Mouse (Mus musculus) skeletal muscle tissue, adult 2 months (tissue): ENCODE data around the gene Abcf2.
A peak's percentile ranks its signal among the peaks of the same experiment; 100 is the strongest.

Experiments
- DNase-seq: peaks from one replicate; pipeline ENCODE4 v3.0.0-alpha.2; 2012; ENCODE audit warnings: low read depth, low spot score

Abcf2 gene

DNA sequence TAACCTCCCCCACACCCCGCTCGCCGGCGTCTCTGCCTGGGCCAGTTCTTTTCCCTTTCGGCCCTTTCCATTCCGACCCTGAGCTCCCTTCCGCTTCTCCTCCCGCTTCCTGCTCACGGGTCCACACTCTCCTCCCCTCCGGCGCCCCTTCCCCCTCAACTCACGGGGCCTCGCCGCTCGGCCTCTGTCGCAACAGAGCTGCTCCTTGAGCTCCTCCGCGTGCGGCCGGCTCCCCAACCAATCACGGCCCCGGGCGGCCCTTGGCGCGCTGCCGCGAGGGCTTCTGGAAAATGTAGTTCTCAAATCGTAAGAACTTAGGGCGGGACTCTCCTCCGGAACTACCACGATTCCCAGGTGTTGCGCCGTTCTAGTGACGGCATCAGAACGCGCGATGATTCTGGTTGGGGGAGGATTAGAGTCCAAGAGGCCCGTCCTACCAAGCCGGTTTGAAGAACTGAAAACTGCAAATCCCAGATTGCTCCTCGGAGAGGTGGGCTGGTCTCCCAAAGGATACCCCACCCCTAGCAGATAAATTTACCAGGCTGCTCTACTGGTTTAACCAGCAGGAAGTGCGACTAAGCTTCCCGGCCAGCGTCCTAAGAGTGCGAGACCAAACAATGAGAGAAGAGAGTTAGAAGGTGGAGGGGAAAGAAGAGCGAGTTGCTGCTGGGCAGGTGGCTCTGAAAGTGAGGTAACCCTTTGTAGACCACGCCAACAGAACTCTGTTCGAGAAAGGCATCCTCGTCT, at the start of gene Abcf2:
Abcf2 (minus strand) TSS at position 285 of the 747 bp plus-strand sequence.
- peak; percentile 100 for DNase-seq

DNA sequence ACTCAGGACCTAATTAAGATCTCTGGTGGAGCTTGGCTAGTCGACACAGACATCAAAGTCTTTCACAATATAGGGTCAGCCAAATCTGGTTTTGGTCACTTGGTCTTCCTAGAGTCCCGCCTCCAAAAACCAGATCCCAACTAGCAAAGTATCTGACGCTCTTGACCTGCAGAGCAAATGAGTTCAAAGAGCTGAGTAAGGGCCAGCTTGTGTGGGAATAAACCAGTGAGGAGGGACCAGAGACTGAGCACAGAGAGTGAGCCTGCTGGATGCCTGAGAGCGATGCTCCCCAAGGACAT, 47.5 kb upstream of the Abcf2 start:
- no peak for DNase-seq

DNA sequence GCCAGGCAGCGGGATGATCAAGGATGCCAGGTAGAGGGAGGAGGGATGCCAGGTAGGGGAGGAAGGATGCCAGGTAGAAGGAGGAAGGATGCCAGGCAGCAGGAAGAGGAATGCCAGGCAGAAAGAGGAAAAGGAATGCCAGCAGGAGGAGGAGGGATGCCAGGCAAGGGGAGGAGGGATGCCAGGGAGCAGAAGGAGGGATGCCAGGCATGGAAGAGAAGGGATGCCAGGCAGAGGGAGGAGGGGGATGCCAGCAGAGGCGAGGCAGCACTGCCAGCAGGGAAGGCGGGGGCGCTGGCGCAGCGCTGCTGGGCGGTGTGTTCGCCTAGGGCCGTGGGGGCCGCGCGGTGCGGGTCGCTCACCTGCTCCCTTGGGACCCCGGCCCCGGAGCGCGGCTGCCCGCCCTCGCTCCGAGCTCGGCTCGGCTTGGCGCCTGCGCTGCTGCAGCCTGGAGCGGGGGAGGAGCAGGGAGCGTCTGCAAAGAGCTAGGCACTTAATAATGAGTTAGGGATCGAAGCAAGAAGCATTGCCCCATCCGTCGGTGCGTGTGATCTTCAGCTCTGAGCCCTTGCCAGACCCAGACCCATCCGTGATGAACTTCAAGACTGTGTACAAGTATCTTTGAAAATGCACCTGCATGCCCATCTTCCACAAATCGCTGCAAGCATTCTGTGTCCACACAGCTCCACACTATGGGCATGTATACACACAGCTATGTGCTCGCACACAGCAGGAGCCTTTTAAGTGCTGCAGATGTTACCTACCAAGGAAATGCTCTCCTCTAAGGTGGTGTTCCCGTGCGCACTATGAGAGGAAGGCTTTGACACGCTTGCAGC, 46.9 kb upstream of the Abcf2 start, which contains the start of gene Smarcd3:
Smarcd3 (minus strand) TSS at position 426 of the 836 bp plus-strand sequence.
- DNase-seq: no peak

DNA sequence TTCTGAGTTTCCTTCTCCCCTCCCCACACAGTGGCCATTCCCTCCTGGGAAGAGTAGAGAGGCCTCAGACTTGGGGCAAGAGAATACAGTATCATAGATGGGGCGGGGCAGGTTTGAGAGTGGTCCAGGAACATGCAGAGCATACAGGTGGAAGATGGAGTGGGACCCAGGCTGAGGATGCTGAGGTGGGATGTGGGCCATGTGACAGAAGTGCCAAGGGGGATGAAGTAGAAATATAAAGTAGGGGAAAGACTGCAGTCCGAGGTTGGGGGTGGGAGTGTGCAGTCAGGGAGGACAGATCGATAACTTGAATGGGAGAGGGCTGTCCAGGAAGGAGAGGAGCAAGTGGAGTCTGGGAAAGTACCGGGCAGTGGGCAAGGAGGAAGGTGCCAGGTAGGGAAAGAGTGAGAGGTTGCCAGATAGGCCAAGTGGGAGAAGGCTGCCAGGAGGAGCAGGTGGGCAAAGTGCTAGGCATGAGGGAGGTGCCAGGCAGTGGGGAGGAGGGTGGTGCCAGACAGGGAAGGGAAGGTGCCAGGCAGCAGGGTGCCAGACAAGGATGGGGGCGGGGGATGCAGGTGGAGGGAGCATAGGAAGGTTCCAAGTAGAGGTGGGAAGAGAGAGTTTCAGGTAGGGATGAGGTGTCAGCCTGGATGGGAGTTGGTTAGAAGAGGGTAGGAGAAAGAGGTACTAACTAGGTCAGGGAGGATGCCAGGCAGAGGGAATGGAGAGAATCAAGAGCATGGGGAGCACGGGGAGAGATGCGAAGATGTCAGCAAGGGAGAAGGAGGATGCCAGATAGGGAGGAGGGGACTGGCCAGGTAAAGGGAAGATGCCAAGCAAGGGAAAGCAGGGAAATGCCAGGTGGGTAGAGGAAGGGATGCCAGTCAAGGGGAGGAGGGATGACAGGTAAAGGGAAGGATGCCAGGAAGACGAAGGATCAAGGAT, 46.0 kb upstream of the Abcf2 start:
- no peak for DNase-seq

GRCm38 (mm10) chr5:24622386-24623040, 45.2 kb upstream of the Abcf2 start:
- no peak for DNase-seq

GRCm38 (mm10) chr5:24620626-24621025, 43.4 kb upstream of the Abcf2 start:
- DNase-seq: no peak

DNA sequence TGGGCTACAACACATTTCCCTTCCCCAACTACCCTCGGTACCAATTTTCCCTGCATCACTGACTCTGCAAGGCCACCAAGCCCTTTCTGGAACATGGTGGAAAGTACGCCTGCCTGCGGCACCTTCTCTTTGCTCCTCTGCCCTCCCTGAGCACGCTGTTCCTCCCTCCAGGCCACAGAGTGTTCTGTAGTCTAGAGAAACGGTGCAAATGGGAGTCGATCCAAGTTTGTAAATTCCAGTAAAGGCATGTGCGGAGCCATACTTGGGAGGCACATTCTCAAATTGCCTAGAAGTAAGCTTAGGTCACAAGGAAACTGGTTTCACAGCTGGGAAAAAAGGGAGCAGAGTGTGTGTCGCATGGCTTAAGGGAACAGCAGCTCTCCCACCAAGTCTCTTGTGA, 42.8 kb upstream of the Abcf2 start:
- DNase-seq: no peak

DNA sequence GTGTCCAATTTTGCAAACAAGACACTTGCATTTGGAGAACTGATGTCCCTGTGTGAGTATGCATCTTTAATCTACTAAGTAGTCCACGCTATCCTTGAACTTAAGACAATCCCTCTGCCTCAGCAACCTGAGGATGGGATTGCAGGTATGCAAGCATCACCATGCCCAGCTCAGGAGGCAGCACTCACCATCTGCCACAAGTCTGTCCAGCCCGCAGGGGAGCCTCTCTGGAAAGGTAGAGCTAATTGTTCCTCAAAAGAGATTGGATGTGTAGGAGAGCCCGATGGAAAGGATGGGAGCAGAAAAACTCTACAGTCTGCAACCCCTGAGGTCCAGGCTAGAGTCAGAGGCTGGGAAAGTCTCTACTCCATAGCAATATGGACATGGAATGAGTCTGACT, 41.7 kb upstream of the Abcf2 start:
- DNase-seq: no peak

- no peak for DNase-seq
Measured at GRCm38 (mm10) chr5:24615097-24615496, 37.8 kb upstream of the Abcf2 start.

DNA sequence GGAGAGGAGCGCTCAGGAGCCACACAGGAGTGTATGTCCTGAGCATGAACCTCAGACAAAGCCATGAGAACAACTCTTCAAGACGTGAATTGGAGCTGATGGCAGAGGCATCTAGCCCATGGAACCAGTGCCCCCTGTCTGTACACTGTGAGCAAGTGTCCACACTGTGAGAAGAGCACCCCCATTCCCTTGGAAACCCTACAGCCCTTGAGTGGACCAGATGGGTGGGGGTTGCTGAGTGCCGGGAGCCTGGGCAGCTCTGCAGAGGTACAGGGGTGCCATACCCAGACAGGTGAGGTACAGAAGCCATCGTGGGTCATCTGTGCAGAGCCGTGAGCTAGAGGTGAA, 35.0 kb upstream of the Abcf2 start:
- DNase-seq: no peak

DNA sequence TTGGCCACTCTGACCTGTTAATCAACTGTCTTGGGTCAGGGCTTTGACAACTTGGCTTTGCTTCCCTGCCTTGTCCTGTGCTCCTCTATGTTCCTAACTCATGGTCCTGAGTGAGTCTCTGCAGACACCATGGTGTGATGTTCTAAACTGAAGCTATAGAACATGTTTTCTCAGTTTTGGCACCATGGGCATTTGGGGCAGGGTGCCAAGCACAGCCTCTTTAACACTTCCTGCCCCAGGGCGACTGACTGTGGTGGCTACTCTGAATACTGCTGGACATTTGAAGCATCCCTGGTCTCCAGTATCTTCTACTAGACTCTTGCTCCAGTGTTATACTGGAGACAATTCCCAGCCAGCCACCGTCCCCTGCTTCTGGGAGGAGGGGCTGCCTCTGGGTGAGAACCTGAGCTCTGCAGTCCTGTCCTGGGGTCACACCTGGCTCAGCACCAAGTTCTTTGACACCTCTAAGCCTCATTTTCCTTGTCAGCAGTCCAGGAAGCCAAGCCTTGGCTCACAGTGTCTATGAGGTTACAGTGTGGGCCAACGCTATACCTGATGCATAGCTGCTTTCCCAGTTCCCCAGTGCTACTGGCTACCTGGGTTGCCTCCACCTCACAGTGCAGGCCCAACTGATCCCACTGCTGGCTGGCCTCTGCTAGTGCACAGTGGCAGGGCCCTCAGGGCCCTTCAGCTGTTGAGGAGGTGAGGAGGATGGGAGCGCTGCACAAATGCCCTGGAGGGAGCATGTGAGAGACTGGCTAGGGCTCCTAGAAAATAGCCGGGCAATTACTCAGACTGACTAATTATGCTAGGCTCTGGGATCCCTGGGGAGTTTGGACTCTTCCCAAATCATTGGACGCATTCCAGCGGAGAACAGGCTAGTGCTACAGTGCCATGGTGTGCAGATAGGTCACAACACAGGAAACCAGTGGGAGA, 34.4 kb upstream of the Abcf2 start:
- DNase-seq: no peak

DNA sequence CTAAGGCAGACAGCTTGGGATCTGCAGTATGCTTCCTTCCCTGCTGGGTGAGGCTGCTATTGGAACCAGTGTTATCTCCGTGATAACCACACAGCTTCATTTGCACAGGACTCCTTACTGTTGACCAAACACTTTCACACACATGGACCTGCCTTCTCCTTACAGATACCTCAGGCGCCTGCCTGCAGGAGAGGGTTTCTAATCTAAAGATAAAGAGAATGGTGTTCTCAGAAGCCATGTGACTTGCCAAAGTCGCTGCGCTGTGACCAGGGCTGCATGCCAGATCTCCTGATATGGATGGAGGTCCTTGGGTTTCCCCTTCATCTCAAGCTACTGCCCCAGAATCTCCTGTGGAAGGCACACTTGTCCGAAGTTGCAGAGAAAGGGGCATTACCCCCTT, 32.1 kb upstream of the Abcf2 start:
- DNase-seq: no peak

DNA sequence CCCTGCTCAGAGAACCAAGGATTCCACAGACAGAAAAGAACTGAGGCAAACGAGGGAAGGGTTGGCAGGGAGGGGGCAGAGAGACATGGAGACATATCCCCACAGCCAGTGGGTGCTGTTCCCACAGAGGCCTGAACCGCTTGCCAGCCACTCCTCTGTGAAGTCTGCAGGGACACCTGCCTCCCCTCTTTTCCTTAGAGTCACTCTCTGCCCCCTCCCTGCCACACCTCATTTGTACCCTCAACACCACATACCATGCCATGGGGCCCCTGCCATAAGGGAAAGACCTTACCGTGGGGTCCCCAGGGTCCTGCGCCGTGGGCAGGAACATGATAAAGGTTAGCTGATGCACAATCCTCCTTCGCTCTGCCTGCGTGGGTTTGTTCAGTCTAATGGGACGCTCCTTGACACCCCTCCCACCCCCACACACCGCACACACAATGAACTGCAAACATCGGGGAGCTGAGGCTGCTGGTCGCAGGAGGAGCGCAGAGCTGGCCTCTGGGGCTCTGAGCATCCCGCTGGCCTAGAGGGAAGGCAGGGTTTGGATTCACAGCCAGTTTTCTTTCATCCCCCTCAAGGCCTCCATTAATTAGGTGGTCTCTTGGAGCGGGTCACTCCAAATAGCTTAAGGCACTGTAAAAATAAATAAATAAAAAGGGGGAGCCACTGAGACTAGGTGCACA, 28.9 kb upstream of the Abcf2 start:
- DNase-seq: no peak

- no peak for DNase-seq
Measured at GRCm38 (mm10) chr5:24605321-24605979, 28.2 kb upstream of the Abcf2 start.

DNA sequence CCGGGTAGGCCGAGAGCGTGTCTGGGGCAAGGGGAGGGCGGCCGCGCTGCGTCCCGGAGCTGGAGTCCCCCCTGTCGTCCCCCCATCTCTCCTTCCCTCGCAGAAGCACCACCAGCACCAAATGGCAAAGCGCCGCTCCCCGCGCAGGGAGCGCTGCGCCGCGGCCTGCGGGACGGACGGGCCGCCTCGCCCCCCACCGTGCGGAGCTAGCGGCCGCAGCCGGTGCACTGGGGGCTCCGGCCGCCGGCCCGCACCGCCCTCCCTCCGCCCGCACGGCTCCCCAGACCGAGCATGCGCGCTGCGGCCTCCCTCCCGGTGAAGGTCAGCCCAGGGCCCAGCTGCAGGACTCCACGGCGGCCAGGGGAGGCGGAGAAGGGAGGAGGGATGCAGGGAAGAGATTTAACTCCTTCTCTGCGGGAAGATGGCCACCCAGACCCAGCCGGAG, 27.4 kb upstream of the Abcf2 start:
- DNase-seq: peak; percentile 91

- no peak for DNase-seq
Measured at GRCm38 (mm10) chr5:24604080-24604655, 26.9 kb upstream of the Abcf2 start.

DNA sequence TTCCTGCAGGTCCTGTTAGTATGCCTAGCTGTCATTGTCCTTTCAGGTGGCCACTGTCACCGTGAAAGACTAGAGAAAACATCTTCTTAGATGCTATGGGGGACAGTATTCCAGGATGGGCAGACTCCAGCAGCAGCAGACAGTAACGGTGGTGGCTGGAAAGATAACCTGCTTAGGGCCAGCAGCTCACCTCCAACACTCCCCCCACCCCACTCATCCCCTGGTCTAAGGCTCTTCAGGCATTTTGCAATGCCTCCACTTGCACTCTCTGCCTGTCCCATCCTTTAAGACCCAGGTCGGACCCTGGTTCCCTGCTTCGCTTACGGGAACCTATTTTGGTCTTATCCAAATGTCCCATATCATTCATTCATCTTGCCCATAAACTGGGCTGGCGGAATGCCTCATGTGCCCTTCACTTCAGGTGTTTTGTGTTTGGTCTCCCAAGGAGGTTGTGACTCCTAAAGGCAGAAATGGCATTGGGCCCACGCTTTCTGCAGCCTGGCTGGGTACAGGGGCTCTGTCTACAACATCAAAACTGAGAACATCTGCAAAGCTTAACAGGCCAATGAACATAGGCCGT, 26.3 kb upstream of the Abcf2 start:
- no peak for DNase-seq

DNA sequence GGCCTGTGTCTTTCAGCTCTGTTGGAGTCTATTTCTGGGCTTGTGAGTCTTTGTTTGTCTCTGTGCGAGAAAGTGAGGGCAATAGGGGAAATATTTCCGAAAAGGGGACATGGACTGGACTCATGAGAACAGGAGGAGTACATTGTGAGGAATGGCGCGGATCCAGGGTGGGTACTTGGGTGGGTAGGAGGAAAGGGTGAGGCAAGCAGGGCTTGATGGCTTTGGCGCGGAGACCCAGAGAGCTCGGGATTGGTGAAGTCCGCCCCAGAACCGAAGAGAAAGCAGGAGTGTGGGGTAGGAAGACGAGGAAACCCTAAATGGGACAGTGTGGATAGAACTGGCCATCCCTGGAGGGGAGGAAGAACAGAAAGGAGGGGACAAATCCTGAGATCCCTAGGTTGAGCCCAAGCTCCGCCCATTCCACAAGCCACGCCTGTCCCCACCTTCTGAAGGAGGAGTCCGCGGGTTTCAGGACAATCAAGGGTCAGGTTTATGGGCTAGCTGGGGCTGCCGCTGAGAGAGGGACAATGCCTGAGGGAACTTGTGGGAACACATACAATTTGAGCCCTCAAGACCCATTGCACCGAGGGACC, 25.6 kb upstream of the Abcf2 start:
- peak; percentile 91 for DNase-seq
